Mouse (Mus musculus): Measurements from ENCODE around the gene Rpl29.

Gene Rpl29

DNA sequence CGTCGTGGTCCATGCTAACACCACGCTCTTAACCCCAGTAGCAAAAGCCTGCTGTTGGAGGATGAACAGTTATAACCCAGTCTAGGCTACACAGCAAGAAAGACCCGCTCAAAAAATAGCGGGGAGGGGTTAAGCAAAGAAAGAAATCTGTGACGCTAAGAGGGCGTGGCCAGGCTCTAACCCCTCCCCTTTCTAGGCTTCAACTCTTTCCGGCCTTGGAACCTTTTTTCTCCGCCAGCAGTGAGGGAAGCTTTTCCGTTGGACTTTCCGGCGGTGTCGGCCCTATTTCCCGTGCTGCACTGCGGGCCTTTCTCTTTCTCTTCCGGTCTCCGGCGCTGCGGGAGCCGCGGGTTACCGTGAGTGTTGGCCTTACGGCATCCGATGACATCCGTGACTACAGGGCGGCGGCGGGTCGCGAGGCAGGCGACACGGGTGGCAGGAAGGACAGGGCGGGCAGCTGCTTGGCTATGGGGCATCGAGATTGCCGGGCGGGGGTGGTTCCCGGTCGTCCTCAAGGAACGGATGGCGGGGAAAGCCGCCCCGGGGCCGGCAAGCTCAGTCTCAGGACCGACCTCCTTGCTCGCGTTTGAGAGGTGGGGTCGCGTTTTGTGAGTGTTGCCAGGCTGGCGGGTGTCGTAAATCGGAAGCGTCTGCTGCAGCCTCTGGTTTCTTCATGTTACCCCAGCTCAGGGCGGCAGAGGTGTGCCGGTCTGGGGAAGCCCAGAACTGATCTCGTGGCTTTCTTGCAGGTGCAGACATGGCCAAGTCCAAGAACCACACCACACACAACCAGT is at the start of gene Rpl29:
Gene Rpl29 (plus strand): TSS at position 234 of the 794 bp plus-strand sequence.
- peak; percentile 94 for DNase-seq (ENCODE audit: low spot score)

DNA sequence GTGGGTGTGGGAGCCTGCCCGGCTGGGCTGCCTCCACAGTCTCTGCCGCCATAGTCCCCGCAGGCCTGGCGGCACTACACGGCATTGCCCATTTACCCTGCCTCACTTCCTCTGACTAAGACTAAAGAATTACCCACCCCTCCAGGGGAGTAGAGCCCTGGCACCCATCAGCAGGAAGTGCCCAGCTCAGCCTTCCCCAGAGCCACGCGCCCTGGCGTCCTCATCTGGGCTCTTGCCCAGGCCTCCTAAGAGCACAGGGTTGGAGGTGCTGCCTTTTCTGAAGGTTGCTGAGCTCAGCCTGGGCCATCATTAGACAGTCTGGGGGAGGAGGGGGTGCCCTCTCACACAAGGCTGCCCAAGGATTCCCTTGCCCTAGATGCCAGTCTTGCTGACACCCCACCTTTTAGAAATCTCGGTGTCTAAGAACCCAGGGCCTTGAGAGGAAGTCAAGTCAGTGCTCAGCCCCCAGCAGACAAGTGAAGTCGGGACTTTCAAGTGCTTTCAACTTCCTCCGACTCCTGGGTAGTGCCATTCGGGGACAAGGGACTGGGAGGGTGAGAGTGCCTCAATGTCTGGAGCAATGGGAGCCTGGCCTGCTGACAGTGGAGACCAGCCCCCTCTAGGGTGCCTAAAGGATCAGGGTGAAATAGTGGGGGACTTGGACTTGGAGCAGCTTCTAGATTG is 42.9 kb upstream of the Rpl29 start:
- DNase-seq (ENCODE audit: low spot score): no peak

DNA sequence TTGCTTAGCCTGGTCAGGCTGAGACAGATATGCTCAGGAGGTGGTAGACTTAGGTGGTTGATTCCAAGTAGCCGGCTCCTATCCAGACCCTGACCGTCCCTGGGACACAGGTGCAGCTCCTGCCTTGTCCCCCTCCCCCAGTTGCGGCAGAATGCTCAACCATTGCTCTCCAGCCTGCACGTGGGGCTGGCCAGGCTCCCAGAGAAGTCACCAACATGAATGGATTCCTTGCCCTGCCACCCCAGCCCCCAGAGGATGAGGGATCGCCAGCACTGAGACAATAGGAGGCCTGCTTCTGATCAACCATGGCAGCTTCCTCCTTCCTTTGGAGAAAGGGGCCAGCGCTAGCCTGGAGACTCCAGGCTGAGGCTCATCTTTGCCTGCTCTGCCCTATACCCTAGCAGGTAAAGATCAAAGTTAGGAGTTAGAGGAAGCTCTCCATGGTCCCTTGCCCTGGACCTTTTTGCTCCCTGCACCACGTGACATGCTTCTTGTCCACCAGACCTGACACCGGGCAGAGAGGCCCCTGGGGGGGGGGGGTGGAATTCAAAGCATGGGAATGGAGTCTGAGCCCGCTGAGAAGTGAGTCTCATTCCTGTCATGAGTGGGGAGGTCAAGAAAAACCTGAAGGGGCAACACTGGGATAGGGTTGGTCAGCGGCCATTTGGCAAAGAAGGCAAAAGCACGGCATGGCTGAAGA is 36.3 kb upstream of the Rpl29 start:
- DNase-seq (ENCODE audit: low spot score): no peak

DNA sequence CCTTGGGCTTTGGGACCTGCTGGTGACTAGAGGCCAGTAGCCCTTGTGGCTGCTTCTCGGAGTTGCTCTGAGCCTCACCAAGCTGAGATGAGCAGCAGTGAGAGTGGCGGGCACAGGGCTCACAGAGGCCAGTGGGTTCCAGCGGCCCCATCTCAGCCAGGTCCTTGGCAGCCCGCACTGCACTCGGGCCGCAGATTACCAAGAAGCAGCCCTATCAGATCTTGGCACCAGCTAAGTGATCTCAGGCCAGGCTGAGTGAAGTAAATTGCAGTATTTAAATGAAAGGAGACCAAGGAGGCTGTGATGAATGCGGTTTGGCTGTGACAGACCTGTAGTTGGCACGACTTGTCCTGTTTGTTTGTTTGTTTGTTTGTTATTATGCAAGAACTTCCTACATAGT is 35.7 kb upstream of the Rpl29 start:
- DNase-seq (ENCODE audit: low spot score): peak; percentile 66

DNA sequence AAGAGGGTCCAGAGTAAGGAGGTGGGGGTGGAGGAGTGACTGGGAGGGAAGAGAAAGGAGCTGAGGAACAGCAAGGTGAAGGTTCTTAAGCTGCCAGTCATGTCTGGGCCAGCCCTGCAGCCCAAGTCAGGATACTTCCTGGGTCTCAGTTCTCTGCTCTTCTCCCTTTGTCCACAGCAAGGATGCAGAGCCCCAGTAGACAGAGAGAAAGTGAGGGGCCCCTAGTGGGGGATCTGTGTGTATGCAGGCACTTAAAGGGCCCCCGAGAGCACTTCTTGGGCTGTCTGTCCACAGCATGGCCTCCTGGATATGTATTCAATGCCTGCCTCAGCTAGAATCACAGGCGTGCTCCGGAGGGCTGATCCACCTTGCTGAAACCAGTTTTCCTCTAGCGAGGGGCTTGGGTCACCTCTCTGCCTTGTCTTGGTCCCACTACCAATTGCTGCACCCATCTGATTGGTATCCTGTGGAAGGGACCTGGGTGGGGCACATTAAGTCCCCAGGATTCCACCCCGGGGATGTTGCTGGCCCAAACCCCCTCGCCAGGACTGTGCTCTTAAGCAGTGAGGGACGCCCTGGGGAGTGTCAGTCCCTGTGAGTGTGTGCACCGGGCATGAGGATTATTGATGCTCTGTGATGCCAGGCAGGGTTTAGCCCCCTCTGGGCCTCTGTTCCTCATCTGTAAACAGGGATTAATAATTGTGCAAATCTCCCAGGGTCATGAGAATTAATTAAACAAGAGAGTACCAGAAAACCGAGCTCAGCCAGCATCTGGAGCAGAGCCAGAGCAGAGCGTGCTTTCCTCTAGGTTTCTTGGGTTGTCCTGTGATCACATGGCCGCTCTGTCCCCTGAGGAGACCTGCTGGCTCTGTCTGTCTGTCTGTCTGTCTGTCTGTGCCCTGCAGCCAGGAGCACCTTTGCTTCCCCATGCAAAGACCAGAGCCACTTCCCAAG is 34.3 kb upstream of the Rpl29 start:
- no peak for DNase-seq (ENCODE audit: low spot score)

DNA sequence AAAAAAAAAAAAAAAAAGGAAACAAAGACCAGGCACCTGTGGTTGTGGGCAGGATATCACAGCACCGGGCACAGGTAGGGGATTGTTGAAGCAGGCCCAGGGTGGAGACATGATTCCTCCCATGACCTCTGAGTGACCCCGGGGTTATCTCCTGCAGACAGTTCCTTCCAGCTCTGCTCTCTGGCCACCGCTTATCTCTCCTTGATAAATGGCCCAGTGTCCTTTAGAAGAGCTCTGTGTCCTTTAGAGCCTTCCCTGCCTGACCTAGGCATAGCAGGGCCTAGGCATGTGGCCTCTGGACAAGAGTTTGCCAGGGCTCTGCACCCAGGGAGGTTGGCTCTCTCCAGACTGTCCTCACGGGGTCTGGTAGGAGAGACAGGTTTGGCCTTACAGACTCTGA is 31.5 kb upstream of the Rpl29 start:
- no peak for DNase-seq (ENCODE audit: low spot score)

DNA sequence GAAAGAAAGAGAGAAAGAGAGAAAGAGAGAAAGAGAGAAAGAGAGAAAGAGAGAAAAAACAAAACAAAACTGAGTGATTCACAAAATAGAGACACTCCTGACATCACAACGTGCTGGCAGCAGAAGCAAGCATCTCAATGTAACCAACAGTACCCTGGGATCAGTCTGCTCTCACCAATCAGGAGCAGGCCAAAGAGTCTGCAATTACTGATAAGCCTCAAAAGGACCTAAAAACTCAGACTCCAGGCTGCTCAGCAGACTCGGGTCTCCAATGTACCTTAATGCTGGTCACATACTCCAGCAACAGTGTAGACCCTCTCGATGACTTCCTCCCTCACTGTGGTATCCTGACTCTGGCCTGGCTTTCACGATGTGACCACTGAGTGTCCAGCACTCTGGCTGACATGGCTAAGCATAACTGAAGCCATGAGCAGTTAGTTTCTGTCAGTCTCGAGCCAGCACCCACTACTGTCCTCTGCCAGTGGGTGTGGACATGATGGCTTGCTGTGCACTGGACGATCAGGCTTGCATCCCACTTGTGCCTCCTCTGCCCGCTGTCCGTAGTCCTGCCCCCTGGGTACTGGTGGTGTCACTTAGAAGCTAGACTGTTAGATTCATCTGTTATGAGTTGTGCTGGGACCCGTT is 30.5 kb upstream of the Rpl29 start:
- DNase-seq (ENCODE audit: low spot score): no peak

DNA sequence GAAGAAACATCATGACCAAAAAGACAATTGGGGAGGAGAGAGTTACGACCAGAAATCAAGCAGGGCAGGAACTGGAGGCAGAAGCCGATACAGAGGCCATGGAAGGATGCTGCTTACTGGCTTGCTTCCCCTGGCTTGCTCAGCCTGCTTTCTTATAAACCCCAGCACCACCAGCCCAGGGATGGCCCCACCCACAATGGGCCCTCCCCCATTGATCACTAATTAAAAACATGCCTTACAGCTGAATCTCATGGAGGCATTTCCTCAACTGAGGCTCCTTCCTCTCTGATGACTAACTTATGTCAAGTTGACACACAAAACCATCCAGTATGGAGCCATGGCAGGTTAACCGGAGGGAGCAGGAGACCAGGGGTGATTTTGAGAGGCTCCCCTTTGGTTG is 29.4 kb upstream of the Rpl29 start:
- no peak for DNase-seq (ENCODE audit: low spot score)

DNA sequence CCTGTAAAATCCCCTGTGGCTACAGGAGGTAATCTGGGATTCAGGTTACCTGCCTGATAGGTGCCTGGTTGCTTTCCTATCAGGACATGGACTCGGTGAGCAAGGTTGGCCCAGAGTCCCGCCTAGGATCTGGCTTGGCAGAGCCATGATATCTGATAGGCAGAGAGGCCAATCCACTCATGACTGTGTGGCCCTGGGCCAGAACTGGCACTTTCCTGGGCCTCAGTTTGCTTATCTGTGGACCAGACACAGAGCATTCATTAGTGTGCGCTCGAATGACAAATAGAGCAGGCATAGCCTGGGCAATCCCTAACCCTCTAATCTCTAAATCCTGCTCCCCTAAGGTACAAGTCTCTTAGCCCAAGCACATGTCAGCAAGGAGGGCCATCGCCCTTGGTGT is 27.1 kb upstream of the Rpl29 start:
- no peak for DNase-seq (ENCODE audit: low spot score)

DNA sequence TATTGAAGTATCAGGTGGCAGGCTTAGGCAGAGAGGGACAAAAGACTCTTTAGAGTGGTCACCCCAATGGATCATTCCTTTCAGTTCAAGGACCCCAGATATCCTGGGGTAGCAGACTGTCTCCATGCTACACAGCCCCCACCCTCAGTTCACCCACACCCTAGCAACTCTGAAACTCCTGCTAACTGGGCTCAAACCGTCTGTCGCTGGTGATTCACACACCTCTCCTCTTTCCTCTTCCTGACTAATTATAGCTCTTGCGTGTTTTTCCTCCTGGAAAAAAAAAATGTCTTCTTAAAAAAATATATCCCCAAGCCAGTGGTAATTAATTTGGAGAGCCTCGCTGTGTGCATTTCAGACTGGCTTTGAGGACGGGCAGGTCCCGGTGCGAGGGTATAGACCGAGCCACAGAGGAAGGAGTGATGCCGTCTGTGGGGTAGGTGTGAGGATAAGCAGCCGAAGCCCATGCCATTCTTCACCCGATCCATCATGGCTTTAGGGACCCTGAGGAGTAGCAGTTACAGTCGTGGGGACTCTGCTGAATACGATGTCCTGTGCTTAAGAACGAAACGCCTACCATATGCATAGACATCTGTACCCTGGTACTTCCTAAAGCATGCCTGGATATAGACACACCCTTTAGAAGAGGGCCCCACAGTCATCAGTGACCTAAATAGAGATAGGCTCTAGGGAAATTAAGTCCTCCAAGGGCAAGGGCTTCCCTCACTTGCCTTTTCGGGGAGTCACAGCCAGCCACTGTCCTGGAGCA is 26.5 kb upstream of the Rpl29 start:
- DNase-seq (ENCODE audit: low spot score): no peak

DNA sequence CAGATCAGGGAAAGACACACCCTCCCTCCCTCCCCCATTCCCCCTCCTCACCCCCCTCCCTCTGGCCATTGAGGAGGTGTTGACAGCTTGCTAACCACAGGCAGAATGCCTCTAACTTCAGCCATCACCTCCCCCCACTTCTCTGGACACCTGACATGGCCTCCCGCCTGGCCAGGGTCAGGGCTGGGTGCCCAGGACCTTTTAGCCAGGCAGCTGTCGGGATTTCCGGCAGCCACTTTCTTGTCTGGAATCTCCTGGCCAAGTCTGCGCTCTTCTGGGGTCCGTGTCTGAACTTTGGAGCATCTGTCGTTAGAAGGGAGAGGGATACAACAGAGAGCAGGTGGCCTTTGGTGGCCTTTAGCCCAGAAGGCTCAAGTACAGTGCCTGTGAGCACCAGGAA is 24.0 kb upstream of the Rpl29 start:
- DNase-seq (ENCODE audit: low spot score): peak; percentile 32

DNA sequence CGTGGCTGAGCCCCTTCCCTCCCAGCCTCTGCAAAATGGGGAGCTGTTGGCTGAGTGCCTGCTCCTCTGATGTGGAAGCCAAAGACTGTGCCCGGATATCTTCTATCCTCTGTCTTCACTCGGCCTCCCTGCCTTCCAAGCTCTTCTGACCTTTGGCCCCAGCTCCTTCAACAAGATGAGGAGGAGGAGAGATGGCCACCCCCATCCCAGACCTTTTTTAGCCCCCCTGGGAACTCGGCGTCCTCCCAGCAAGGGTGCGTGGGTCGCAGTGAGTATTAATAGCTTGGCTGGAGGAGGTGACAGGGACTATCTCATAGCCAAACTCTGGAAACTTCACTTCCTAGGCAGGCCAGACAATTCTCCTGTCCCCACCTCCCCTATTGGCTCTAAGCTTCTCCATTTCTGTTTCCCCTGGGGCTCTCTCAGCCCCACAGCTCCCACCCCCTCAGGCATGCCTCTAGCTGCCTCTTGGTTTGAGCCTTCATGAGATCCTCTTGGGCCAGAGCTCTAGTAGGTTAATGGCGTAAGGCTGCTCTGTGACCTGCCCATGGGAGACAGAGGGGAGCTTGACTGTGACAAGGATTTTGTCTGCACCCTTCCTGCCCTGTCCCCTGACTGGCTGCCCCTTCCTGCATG is 22.7 kb upstream of the Rpl29 start:
- DNase-seq (ENCODE audit: low spot score): no peak

DNA sequence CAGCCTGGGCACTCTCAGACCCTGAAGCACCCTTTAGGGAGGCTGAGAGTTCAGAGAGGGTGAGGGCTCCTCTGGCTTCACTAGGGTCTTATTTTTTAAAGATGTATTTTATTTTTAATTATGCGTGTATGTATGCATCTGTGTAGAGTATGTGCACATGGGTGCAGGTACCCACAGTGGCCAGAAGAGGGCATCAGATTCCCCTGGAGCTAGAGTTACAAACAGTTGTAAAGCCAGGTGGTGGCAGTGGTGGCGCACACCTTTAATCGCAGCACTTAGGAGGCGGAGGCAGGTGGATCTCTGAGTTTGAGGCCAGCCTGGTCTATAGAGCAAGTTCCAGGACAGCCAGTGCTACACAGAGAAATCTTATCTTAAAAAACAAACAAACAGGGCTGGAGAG is 20.2 kb upstream of the Rpl29 start:
- DNase-seq (ENCODE audit: low spot score): no peak

DNA sequence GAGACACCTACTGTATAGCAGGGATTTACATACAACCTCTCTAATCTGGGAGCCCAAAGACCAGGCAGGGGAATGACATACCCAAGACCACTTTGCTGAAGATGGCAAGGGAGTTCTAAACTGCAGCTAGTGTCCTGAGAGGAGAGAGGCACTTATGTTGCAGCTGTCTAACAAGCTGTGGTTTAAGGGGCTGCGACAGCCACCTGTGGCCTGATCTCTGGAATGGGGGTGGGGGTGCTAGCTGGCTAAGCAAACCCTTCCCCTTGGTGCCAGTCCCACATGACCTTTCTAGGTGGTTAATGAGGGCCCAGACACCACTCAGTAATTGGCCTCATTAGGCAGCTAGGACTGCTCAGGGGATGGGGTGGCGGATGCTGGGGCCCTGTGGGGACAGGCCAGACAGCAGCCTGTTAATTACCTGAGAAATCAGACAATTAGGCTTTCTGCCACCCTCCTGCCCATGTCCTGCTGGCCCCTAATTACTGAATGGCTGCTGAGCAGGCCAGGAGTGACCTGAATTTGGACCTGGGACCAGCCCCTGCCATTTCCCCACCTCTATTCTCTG is 19.1 kb upstream of the Rpl29 start:
- DNase-seq (ENCODE audit: low spot score): no peak

DNA sequence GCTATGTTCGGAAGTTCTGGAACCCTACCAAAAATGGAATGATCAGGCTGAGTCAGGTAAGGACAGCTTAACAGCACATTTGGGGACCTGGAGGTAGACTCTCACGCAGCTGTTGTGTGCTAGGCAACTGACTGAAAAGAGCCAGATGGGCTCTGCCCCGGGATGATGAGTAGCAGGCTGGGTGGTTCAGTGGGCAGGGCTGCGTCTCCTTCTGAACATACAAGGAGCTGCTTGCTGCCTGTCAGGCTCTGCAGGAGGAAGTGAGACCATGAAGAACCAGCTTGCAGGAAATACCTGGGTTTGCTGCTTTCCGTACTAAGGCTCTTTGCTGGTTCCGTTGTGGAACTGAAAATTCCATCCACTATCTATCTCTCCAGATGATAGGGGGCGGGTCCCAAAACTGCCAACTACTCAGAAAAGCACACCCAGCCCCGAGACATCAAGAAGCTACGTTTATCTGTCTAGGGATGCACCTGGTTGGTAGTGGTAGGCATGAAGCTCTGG is 18.1 kb upstream of the Rpl29 start:
- DNase-seq (ENCODE audit: low spot score): no peak

DNA sequence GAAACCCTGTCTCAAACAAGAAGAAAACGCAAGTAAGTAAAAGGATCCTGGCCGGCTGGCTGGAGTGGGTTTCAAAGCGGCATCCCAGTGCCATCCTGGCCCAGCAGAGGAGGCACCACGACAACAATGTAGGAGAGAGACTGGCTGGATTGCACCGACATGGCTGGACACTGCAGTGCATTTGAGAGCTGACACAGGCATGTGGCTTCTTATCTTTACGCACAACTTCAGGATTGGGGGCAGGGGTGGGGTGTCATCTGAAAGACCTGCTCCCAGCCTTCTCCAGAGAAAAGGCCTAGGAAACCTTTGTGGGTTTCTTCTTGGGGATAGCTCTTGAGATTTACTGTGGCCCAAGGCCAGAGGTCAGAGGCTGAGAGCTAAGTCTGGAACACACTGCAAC is 17.5 kb upstream of the Rpl29 start:
- DNase-seq (ENCODE audit: low spot score): no peak

DNA sequence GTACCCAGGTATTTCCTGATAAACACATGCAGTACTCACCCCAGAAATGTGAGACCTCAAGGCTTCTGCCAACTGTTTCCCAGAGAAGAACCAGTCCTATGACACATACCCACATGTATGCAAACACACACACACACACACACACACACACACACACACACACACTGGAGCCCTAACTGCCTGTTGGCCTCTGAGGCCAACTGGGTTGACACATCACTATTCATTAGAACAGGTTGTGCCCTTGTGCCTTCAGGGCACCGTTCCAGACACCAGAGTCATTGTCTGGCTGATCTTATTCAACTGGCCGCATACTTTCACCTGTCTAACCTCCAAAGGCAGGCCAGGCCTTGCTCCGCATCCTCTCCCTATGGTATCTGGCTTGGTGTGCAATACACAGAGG is 17.0 kb upstream of the Rpl29 start:
- DNase-seq (ENCODE audit: low spot score): no peak

DNA sequence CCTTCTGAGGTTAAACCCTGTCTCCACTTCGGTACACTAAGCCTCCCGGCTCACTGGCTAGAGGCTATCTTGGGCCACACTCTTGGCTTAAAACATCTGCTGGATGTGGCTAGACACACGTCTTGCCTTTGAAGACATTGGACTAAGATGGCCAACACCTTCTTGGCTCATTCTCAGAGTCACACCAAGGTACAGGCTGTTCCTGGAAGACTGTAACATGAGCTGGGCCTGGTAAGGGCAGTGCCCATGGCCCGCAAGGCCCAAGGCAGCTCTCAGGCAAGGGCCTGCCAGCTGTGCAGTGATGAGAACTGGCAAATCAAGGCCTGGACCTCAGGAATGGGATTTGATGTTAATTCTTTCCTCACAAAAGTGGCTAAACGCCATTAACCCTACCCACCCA is 15.6 kb upstream of the Rpl29 start:
- no peak for DNase-seq (ENCODE audit: low spot score)

DNA sequence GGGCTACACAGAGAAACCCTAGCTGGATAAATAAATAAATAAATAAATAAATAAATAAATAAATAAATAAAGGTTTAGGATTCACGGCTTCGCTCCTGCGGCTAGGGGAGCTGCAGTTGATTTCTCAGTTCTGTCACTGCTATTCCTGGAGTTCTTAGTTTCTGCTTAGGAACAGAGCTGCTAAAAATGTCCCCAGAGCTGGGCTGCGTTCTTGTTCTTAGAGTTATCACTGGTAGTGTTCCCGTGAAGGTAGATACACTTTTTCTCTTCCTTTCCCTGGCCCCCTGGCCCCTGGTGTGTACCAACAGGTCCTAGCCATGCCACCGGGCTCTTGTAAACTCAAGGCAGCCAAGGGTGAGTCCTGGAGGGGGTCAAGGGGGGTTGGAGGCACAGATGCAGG is 12.4 kb upstream of the Rpl29 start:
- no peak for DNase-seq (ENCODE audit: low spot score)

Measured in MN1 (cell line).